Mouse (Mus musculus) adrenal gland, postnatal 14 days (tissue): ENCODE data around the gene Gm20865. TPM values are rescaled to one million over a fixed set of nuclear protein-coding genes. Genes with fewer than 3 reads are reported as not detected.
"Not testable (repeated sequence)": the region's sequence is repeated elsewhere in the genome, so short reads cannot be mapped to it uniquely, and the experiment has no call there.

Experiments used
- DNase-seq: peaks from one replicate; pipeline ENCODE4 v3.0.0; 2021; ENCODE audit warnings: mixed read lengths
- long read RNA-seq, 2 experiments: library from polyadenylated mRNA; stranded (forward); transcript quantifications; one replicate each; pipeline ENCODE4 v2.0.0; 2021
- total RNA-seq: library from RNA; stranded (reverse); gene quantifications from 2 replicates; pipeline ENCODE4 v1.2.3, GENCODE M21; 2021

Gm20865 gene
- not detected in 2 replicates for total RNA-seq
- long read RNA-seq, experiment 1 = 0 reads
- long read RNA-seq, experiment 2 = 0 reads

GRCm38 (mm10) chrY:21241275-21241674 lies at the start of gene Gm20865:
Gm20865 (plus strand) TSS chrY:21241575.
- not testable (repeated sequence) for DNase-seq

Other genes starting within 250 kb of the Gm20865 start
- gene Gm29866, start 247.9 kb upstream of the Gm20865 start, total RNA-seq = not detected in 2 replicates
- gene Gm20909, start 77.0 kb upstream of the Gm20865 start, total RNA-seq = not detected in 2 replicates